Mouse (Mus musculus): Measurements from ENCODE around the gene Plvap. TPM values are rescaled to one million over a fixed set of nuclear protein-coding genes. Genes with fewer than 3 reads are reported as not detected.

Plvap gene
- polyA plus RNA-seq, 1 experiment from 2014 or later: 63.7 TPM

DNA sequence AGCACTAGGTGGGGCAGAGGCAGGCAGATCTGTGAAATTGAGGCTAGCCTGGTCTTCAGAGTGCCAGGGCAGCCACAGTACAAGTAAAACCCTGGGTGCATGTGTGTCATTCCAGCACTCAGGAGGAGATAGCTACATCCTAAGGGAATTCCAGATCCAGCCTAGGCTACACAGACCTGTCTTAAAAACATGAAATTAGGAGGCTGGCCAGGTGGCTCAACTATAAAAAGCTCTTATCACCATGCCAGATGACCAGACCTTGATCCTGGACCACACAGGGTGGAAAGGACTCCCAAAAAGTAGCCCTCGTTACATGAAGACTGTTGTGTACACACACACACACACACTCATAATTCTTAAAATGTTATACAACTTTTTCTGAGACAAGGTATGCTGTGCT is 43.6 kb downstream of the Plvap start:
- H3K36me3 ChIP-seq (ENCODE audit: control insufficient read depth, insufficient read depth, low read length): peaks cover 22% of the 10 kb centered on the region
- no peak overlapping the region for H3K4me3 ChIP-seq (ENCODE audit: low read depth, low read length)
- no peak overlapping the region for H3K9ac ChIP-seq (ENCODE audit: low read length)
- H3K4me1 ChIP-seq (replicated peaks; ENCODE audit: control insufficient read depth, insufficient read depth, low read length): peaks cover 17% of the 10 kb centered on the region
- H3K9me3 ChIP-seq (ENCODE audit: control insufficient read depth, low read length): no peaks in the 10 kb centered on the region
- 89% methylated on average over 1 of the region's 1 CpGs for WGBS
- no peaks in the 10 kb centered on the region for H3K27me3 ChIP-seq (replicated peaks; ENCODE audit: control insufficient read depth, insufficient read depth, low read length)
- no peak overlapping the region for H3K4me2 ChIP-seq (ENCODE audit: low read length)
- no peak overlapping the region for H3K27ac ChIP-seq (ENCODE audit: low read depth)
- DNase-seq (ENCODE audit: low spot score): no peak
- no peak for ATAC-seq (replicated peaks; ENCODE audit: low FRiP score, low TSS enrichment, low read depth)

DNA sequence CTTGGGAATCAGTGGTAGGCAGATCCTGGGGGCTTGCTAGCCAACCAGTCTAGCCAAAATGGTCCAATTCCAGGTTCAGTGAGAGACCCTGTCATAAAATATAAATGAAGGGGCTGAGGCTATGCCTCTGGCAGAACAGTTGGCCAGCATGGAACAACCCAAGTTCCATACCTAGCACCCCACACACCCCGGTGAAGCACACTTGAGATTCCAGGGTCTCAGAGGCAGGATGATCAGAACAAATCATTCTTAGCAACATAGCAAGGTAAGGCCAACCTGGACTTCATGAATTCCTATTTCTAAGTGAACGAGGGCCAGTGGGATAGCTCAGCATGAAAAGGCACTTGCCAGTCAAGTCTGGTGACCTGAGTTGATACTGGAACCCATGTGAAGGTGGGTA is 44.4 kb downstream of the Plvap start:
- Histone ChIP-seq H3K4me1 (replicated peaks; ENCODE audit: control insufficient read depth, insufficient read depth, low read length) (peaks cover 22% of the 10 kb centered on the region), H3K9me3 (ENCODE audit: control insufficient read depth, low read length) (no peaks in the 10 kb centered on the region), H3K4me3 (ENCODE audit: low read depth, low read length) (no peak overlapping the region), H3K36me3 (ENCODE audit: control insufficient read depth, insufficient read depth, low read length) (peaks cover 14% of the 10 kb centered on the region), H3K27ac (ENCODE audit: low read depth) (no peak overlapping the region), H3K4me2 (ENCODE audit: low read length) (no peak overlapping the region), H3K27me3 (replicated peaks; ENCODE audit: control insufficient read depth, insufficient read depth, low read length) (no peaks in the 10 kb centered on the region), H3K9ac (ENCODE audit: low read length) (no peak overlapping the region)
- DNase-seq (ENCODE audit: low spot score): no peak
- 97% methylated on average over 2 of the region's 2 CpGs for WGBS
- no peak for ATAC-seq (replicated peaks; ENCODE audit: low FRiP score, low TSS enrichment, low read depth)

DNA sequence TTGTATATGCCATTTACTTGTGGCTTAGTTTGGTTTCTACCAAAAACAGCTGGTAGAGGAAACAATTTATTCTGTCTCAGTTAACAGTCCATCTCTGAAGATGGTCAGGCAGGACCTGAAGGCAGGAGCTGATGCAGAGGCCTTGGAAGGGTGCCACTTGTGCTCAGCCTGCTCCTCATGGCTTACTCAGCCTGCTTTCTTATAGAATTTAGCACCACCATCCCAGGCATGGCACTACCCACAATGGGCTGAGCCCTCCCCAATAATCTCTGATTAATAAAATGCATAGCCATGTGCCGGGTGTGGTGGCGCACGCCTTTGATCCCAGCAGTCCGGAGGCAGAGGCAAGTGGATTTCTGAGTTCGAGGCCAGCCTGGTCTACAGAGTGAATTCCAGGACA is 45.4 kb downstream of the Plvap start:
- Histone ChIP-seq H3K36me3 (ENCODE audit: control insufficient read depth, insufficient read depth, low read length) (peaks cover 11% of the 10 kb centered on the region; the same call in 1 of the 2 replicates), H3K9ac (ENCODE audit: low read length) (no peak overlapping the region), H3K9me3 (ENCODE audit: control insufficient read depth, low read length) (no peaks in the 10 kb centered on the region), H3K4me2 (ENCODE audit: low read length) (no peak overlapping the region), H3K27ac (ENCODE audit: low read depth) (no peak overlapping the region), H3K4me3 (ENCODE audit: low read depth, low read length) (no peak overlapping the region), H3K27me3 (replicated peaks; ENCODE audit: control insufficient read depth, insufficient read depth, low read length) (no peaks in the 10 kb centered on the region), H3K4me1 (replicated peaks; ENCODE audit: control insufficient read depth, insufficient read depth, low read length) (peaks cover 22% of the 10 kb centered on the region)
- DNase-seq (ENCODE audit: low spot score) (no peak), ATAC-seq (replicated peaks; ENCODE audit: low FRiP score, low TSS enrichment, low read depth) (no peak)
- 97% methylated on average over 5 of the region's 5 CpGs for WGBS

DNA sequence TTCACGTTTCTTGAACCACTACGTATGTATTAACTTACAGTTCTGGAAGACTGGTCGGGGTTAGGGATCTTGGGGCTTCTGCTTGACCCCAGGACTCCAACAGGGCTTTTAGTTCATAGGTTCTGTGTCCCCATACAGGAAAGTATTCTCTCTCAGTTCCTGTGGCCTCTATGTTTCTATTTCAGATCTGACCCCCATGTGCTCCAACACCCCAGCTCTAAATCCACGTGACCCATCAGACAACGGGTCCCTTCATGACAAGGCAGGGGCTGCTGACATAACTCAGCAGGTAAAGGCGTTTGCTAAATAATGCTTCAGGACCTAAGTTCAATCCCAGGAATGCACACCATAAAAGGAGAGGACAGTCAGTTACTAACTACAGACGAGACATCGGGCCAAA is 45.8 kb downstream of the Plvap start:
- ATAC-seq (replicated peaks; ENCODE audit: low FRiP score, low TSS enrichment, low read depth): no peak
- H3K4me2 ChIP-seq (ENCODE audit: low read length): peak overlapping the region; percentile 86
- H3K36me3 ChIP-seq (ENCODE audit: control insufficient read depth, insufficient read depth, low read length): peaks cover 12% of the 10 kb centered on the region
- no peaks in the 10 kb centered on the region for H3K9me3 ChIP-seq (ENCODE audit: control insufficient read depth, low read length)
- DNase-seq (ENCODE audit: low spot score): no peak
- peak overlapping the region; percentile 56; the same call in 1 of the 2 replicates for H3K9ac ChIP-seq (ENCODE audit: low read length)
- 75% methylated on average over 8 of the region's 8 CpGs for WGBS
- peak overlapping the region; percentile 87; the same call in 1 of the 2 replicates for H3K4me3 ChIP-seq (ENCODE audit: low read depth, low read length)
- H3K4me1 ChIP-seq (replicated peaks; ENCODE audit: control insufficient read depth, insufficient read depth, low read length): peaks cover 22% of the 10 kb centered on the region
- no peaks in the 10 kb centered on the region for H3K27me3 ChIP-seq (replicated peaks; ENCODE audit: control insufficient read depth, insufficient read depth, low read length)
- H3K27ac ChIP-seq (ENCODE audit: low read depth): no peak overlapping the region

DNA sequence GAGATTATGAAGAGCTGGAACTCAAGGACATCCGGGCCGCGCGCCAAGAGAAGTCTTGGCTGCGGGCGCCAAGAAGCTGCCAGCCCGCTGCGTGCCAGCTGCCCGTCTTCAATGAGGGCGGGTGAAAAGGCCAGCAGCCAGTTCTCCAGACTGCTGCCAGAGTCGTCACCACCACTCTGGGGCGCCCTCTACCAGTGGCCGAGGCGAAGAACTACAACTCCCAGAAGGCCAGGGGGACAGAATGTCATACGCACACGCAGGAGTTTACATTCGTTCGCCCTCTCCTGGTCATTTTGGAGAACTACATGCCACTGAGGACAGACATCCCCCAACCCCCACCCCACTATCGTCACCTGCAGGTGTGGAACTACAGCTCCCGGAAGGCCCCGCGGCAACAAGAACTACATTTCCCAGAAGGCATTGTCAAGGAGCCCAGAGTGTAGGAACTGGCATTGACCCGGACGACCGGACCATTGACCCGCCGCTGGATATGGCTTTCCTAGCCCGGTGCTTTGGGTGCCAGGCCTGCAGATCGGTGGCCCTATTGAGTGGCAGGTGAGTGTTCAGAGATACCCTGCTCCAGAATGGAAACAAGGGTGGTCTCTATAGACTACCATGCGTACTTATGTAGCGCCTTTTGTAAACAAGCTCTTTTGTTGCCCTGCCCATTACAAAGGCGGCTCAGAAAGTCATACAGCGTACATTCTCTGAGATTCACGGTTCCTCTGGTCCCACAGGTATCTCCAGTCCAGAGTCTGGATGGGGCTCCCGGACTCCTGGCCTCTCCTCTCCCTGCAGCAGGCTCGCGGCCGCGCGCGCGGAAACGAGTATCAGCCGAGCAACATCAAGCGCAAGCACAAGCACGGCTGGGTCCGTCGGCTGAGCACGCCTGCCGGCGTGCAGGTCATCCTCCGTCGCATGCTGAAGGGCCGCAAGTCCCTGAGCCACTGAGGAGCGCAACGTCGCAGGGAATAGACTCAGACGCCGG is 46.7 kb downstream of the Plvap start, which contains the start of gene Mrpl34:
Gene Mrpl34, plus strand, starts transcription at position 447 of the 988 bp plus-strand sequence.
- Histone ChIP-seq H3K9ac (ENCODE audit: low read length) (peak within 1 kb of the TSS; percentile 56), H3K4me1 (replicated peaks; ENCODE audit: control insufficient read depth, insufficient read depth, low read length) (peaks cover 14% of the 10 kb centered on the region), H3K27ac (ENCODE audit: low read depth) (peak within 1 kb of the TSS; percentile 88), H3K4me3 (ENCODE audit: low read depth, low read length) (peak within 1 kb of the TSS; percentile 87), H3K9me3 (ENCODE audit: control insufficient read depth, low read length) (no peaks in the 10 kb centered on the region), H3K27me3 (replicated peaks; ENCODE audit: control insufficient read depth, insufficient read depth, low read length) (no peaks in the 10 kb centered on the region), H3K4me2 (ENCODE audit: low read length) (peak within 1 kb of the TSS; percentile 86), H3K36me3 (ENCODE audit: control insufficient read depth, insufficient read depth, low read length) (peaks cover 15% of the 10 kb centered on the region)
- ATAC-seq (replicated peaks; ENCODE audit: low FRiP score, low TSS enrichment, low read depth): peak; percentile 74
- peak; percentile 97 for DNase-seq (ENCODE audit: low spot score)
- under 1% methylated on average over 59 of the region's 59 CpGs for WGBS

DNA sequence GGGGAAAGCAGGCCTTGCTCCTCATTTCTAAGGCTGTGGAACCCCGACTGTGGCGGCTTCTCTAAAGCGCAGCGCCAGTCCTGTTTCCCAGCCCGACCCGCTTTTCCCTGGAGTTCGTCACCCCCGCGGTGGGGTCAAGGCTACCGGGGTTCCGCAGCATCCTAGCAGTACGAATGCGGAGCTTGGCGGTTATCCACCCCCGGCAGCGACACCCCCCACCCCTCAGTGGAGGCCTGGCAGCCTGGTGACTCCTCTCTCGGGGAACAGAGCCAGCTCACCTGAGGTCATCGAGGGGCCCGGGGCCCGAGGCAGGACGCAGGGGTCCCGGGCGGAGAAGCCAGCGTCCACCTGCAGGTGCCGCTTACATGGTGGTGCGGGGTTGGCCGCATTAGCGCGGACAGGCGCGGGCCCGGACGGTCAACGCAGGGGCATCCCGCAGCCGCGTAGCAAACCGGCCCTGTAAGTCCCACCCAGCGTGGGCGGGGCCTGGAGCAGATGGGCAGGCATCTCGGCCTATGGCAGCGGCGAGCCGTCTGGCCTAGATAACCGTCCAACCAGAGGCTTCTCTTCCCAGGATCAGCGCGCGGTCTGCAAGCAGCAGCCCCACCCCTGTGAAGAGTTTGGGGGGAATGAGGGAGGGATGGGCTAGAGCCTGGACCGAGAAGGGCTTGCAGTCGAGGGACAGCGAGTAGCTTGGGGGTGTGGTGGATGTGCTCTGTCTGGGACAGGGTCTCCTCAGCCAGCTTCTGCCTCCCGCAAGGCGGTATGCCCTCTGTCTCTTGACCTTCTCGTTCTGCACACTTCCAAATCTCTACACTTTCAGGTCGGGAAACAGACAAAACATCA is 48.1 kb downstream of the Plvap start, which contains the start of gene Abhd8:
Gene Abhd8, minus strand, starts transcription at position 468 of the 846 bp plus-strand sequence.
- H3K27me3 ChIP-seq (replicated peaks; ENCODE audit: control insufficient read depth, insufficient read depth, low read length): no peaks in the 10 kb centered on the region
- WGBS: under 1% methylated on average over 55 of the region's 55 CpGs
- H3K27ac ChIP-seq (ENCODE audit: low read depth): peak within 1 kb of the TSS; percentile 88

DNA sequence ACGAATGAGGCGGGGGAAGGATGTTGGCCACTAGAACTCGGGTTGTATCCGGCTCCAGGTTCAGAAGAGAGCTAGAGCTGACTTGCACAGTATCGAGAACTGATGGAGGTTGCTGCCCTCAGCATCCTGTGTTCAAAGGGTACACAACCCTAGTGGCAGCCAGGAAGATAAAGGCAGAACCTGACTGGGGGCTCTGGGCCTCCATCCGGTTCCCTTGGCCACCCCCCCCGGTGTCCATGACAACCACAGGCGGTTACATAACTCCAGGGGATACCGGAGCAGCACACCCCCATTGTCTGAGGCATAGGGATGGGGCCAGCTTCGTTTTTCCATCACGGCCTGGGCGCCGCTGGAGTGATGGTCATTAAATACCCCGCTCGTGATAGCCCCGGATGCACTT is 48.8 kb downstream of the Plvap start:
- Histone ChIP-seq H3K4me3 (ENCODE audit: low read depth, low read length) (peak overlapping the region; percentile 87), H3K4me2 (ENCODE audit: low read length) (peak overlapping the region; percentile 86), H3K27me3 (replicated peaks; ENCODE audit: control insufficient read depth, insufficient read depth, low read length) (no peaks in the 10 kb centered on the region), H3K36me3 (ENCODE audit: control insufficient read depth, insufficient read depth, low read length) (peaks cover 21% of the 10 kb centered on the region), H3K27ac (ENCODE audit: low read depth) (0 out of 2 replicates have a peak overlapping the region, but pooled peaks have one; percentile 88), H3K4me1 (replicated peaks; ENCODE audit: control insufficient read depth, insufficient read depth, low read length) (peaks cover 11% of the 10 kb centered on the region), H3K9ac (ENCODE audit: low read length) (peak overlapping the region; percentile 67), H3K9me3 (ENCODE audit: control insufficient read depth, low read length) (no peaks in the 10 kb centered on the region)
- ATAC-seq (replicated peaks; ENCODE audit: low FRiP score, low TSS enrichment, low read depth) (no peak), DNase-seq (ENCODE audit: low spot score) (peak; percentile 79)
- WGBS: 8% methylated on average over 16 of the region's 16 CpGs

More for the DNA sequence above, 48.1 kb downstream of the Plvap start, which contains the start of gene Abhd8:
- H3K4me2 ChIP-seq (ENCODE audit: low read length): peak within 1 kb of the TSS; percentile 86
- H3K9ac ChIP-seq (ENCODE audit: low read length): peak within 1 kb of the TSS; percentile 67
- H3K9me3 ChIP-seq (ENCODE audit: control insufficient read depth, low read length): no peaks in the 10 kb centered on the region
- H3K4me1 ChIP-seq (replicated peaks; ENCODE audit: control insufficient read depth, insufficient read depth, low read length): peaks cover 11% of the 10 kb centered on the region
- ATAC-seq (replicated peaks; ENCODE audit: low FRiP score, low TSS enrichment, low read depth) (peak; percentile 79), DNase-seq (ENCODE audit: low spot score) (peak; percentile 99)
- peaks cover 21% of the 10 kb centered on the region for H3K36me3 ChIP-seq (ENCODE audit: control insufficient read depth, insufficient read depth, low read length)
- peak within 1 kb of the TSS; percentile 87 for H3K4me3 ChIP-seq (ENCODE audit: low read depth, low read length)

DNA sequence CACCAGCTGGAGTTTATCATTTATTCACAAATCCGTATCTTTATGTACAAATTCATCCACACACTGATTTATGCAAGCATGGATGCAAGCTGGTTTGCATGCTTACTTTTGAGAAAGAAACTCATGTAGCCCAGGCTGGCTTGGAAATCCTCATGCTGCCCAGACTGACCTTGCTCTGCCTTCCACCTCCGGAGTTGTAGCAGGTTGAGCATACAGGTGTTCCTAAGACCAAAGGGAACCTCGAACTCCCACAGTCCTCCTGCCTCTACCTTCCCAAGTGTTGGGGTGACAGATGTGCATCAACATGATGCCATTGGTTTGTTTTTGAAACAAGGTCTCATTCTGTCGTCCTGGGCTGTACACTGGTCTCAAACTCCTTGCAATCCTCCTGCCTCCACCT is 49.4 kb downstream of the Plvap start:
- Histone ChIP-seq H3K4me2 (ENCODE audit: low read length) (peak overlapping the region; percentile 86), H3K4me3 (ENCODE audit: low read depth, low read length) (peak overlapping the region; percentile 87; the same call in 1 of the 2 replicates), H3K27me3 (replicated peaks; ENCODE audit: control insufficient read depth, insufficient read depth, low read length) (no peaks in the 10 kb centered on the region), H3K9ac (ENCODE audit: low read length) (peak overlapping the region; percentile 67), H3K36me3 (ENCODE audit: control insufficient read depth, insufficient read depth, low read length) (peaks cover 21% of the 10 kb centered on the region), H3K27ac (ENCODE audit: low read depth) (no peak overlapping the region), H3K4me1 (replicated peaks; ENCODE audit: control insufficient read depth, insufficient read depth, low read length) (peaks cover 11% of the 10 kb centered on the region), H3K9me3 (ENCODE audit: control insufficient read depth, low read length) (no peaks in the 10 kb centered on the region)
- WGBS: 71% methylated on average over 4 of the region's 4 CpGs
- ATAC-seq (replicated peaks; ENCODE audit: low FRiP score, low TSS enrichment, low read depth) (no peak), DNase-seq (ENCODE audit: low spot score) (no peak)

Data from intestine, embryonic 14.5 days (tissue).